Mouse (Mus musculus) ES-Bruce4 (cell line): ENCODE measurements around the gene Dmc1. TPM values are rescaled to one million over a fixed set of nuclear protein-coding genes. Genes with fewer than 3 reads are reported as not detected.

Experiments
- H3K27ac ChIP-seq: 2 replicates; pipeline ENCODE4 v1.5.1; 2012; ENCODE audit warnings: low read length, inconsistent platforms; ENCODE audit not compliant: insufficient read depth
- H3K27me3 ChIP-seq: 2 replicates; pipeline ENCODE4 v1.6.1; 2012; ENCODE audit warnings: mild to moderate bottlenecking, low read length, inconsistent platforms; ENCODE audit not compliant: control insufficient read depth, poor library complexity, insufficient read depth, severe bottlenecking
- H3K36me3 ChIP-seq: 2 replicates; pipeline ENCODE4 v1.6.1; 2012; ENCODE audit warnings: inconsistent platforms, mild to moderate bottlenecking, low read length, moderate library complexity; ENCODE audit not compliant: control insufficient read depth, poor library complexity, insufficient read depth, severe bottlenecking
- H3K4me1 ChIP-seq: one replicate; pipeline ENCODE4 v1.8.1; 2011; ENCODE audit warnings: low read length; ENCODE audit not compliant: control insufficient read depth, insufficient read depth
- H3K4me3 ChIP-seq: 2 replicates; pipeline ENCODE4 v1.5.1; 2011; ENCODE audit warnings: low read depth, mild to moderate bottlenecking, low read length
- H3K9ac ChIP-seq: 2 replicates; pipeline ENCODE4 v1.6.1; 2012; ENCODE audit warnings: low read depth, mild to moderate bottlenecking, inconsistent platforms; ENCODE audit not compliant: poor library complexity, severe bottlenecking
- H3K9me3 ChIP-seq: replicated peaks from 2 replicates; pipeline ENCODE4 v1.6.1; 2012; ENCODE audit warnings: mild to moderate bottlenecking, low read length, inconsistent platforms; ENCODE audit not compliant: control insufficient read depth, poor library complexity, insufficient read depth, severe bottlenecking
- CTCF ChIP-seq: IDR thresholded peaks from one replicate; pipeline ENCODE4 v1.8.1; 2011; ENCODE audit warnings: low read depth, low read length
- EP300 ChIP-seq: IDR thresholded peaks from 2 replicates; pipeline ENCODE4 v1.6.1; 2011; ENCODE audit warnings: low read depth, low read length; ENCODE audit not compliant: insufficient read depth
- POLR2A ChIP-seq: IDR thresholded peaks from one replicate; pipeline ENCODE4 v1.8.1; 2011; ENCODE audit warnings: low read length; ENCODE audit not compliant: insufficient read depth
- polyA plus RNA-seq: library from polyadenylated mRNA; stranded (reverse); fragments of >200 nt; gene quantifications from 2 replicates; pipeline ENCODE4 v1.2.4, GENCODE M21; 2011; ENCODE audit warnings: low read depth; ENCODE audit not compliant: missing spikeins, insufficient read depth, insufficient read length

Gene Dmc1
- polyA plus RNA-seq, 1 experiment = 26.8 TPM

- TF ChIP-seq POLR2A (no peak), EP300 (peak; percentile 76)
- Histone ChIP-seq H3K27ac (0 out of 2 replicates have a peak overlapping the region, but pooled peaks have one; percentile 14), H3K9me3 (no peaks in the 10 kb centered on the region), H3K9ac (no peak overlapping the region), H3K4me1 (peaks cover 7% of the 10 kb centered on the region), H3K4me3 (no peak overlapping the region), H3K27me3 (no peaks in the 10 kb centered on the region), H3K36me3 (no peaks in the 10 kb centered on the region)
These were observed 25.6 kb upstream of the Dmc1 start for GRCm38 (mm10) chr15:79630471-79630870.

DNA sequence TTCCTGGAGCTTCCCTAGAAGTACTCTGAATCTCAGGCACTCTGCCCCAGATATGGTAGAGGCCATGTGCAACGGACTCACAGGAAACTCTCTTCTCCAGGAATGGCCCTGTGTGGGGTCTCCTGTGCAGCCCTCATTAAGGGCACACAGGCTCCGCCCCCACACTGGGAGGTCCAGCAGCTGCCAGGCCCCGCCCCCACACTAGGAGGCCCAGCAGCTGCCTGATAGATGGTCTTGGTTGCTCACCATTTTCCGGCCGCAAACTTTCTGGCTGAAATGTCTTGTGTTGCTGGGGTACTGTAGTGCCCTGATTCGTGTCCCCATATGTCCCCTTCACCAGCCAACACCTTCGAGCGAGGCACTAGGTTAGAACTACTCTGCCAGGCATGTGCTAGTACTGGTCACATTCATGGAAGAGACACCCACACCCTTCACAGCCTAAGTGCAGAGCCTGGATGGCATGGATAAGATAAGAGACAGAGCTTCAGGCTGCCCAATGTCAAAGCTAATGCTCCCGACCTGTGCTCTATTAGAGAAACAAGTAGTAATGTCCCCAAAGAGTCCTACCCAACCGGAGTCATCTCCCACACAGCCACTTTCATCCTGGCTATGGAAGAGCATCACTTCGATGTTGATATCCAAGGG, 15.0 kb upstream of the Dmc1 start:
- peaks cover 3% of the 10 kb centered on the region for H3K4me1 ChIP-seq
- no peak overlapping the region for H3K9ac ChIP-seq
- H3K36me3 ChIP-seq = no peaks in the 10 kb centered on the region
- no peak for TF ChIP-seq POLR2A
- no peak overlapping the region for H3K4me3 ChIP-seq
- no peaks in the 10 kb centered on the region for H3K9me3 ChIP-seq
- no peak overlapping the region for H3K27ac ChIP-seq
- no peaks in the 10 kb centered on the region for H3K27me3 ChIP-seq

- H3K36me3 ChIP-seq = no peaks in the 10 kb centered on the region
- no peaks in the 10 kb centered on the region for H3K9me3 ChIP-seq
These were observed 13.5 kb upstream of the Dmc1 start for GRCm38 (mm10) chr15:79618456-79618855.

DNA sequence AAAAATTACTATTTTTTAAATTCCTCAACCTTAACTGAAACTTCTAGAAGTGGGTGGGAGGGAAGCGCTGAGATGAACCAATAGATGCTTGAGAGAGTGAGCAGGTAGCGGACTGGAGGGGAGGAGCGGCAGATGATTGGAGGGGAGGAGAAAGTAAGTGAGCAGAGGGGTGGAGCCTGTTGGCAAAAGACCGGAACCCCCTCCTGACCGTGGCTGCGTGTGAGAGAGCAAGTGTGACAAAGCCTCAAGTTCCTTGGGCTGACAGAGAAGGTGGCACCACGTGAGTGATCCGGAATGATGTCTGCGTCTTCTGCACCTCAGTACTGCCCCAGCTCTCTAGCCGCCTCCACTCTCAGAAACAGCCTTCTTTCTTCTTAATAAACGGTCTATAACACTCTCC, 12.2 kb upstream of the Dmc1 start:
- no peaks in the 10 kb centered on the region for H3K27me3 ChIP-seq

More at GRCm38 (mm10) chr15:79618456-79618855, 13.5 kb upstream of the Dmc1 start:
- H3K4me3 ChIP-seq = no peak overlapping the region
- TF ChIP-seq POLR2A (no peak), CTCF (no peak), EP300 (no peak)
- no peaks in the 10 kb centered on the region for H3K27me3 ChIP-seq
- no peak overlapping the region for H3K9ac ChIP-seq
- peaks cover 3% of the 10 kb centered on the region for H3K4me1 ChIP-seq
- H3K27ac ChIP-seq = no peak overlapping the region

GRCm38 (mm10) chr15:79616729-79617128, 11.8 kb upstream of the Dmc1 start:
- Histone ChIP-seq H3K27ac (no peak overlapping the region), H3K4me3 (no peak overlapping the region), H3K4me1 (peaks cover 3% of the 10 kb centered on the region), H3K36me3 (no peaks in the 10 kb centered on the region), H3K27me3 (no peaks in the 10 kb centered on the region), H3K9me3 (no peaks in the 10 kb centered on the region), H3K9ac (no peak overlapping the region)
- TF ChIP-seq POLR2A (no peak), CTCF (peak; percentile 8)

More for the DNA sequence above, 12.2 kb upstream of the Dmc1 start:
- no peaks in the 10 kb centered on the region for H3K9me3 ChIP-seq
- peak overlapping the region; percentile 74 for H3K9ac ChIP-seq
- 0 out of 2 replicates have a peak overlapping the region, but pooled peaks have one; percentile 12 for H3K27ac ChIP-seq
- H3K36me3 ChIP-seq = no peaks in the 10 kb centered on the region
- peaks cover 3% of the 10 kb centered on the region for H3K4me1 ChIP-seq
- TF ChIP-seq EP300 (no peak), POLR2A (peak; percentile 53)
- H3K4me3 ChIP-seq = peak overlapping the region; percentile 77

DNA sequence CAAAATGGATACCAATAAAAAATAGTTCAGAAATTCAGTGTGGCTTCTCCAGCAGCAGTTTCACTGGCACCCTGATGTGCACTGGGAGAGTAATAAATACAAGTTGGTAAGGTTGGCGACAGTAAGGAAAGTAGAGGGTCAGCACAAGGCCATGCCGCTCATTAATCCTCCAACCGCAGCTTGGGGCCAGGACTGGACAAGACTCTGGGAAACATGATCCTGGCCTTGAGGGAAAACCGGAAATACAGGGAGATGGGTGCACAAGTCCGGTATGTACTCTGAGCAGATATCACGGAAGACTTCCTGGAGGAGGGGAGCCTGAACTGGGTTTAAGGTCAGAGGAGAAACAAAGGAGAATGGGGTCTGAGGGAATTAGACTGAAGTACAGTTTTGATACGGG, 10.6 kb upstream of the Dmc1 start:
- H3K36me3 ChIP-seq = no peaks in the 10 kb centered on the region
- H3K27me3 ChIP-seq = no peaks in the 10 kb centered on the region
- no peak overlapping the region for H3K9ac ChIP-seq
- TF ChIP-seq POLR2A (no peak), CTCF (no peak), EP300 (no peak)
- no peak overlapping the region for H3K27ac ChIP-seq
- H3K4me1 ChIP-seq = peaks cover 3% of the 10 kb centered on the region
- H3K4me3 ChIP-seq = no peak overlapping the region
- H3K9me3 ChIP-seq = no peaks in the 10 kb centered on the region
